Mouse (Mus musculus) midbrain, postnatal 0 days (tissue): ENCODE results near the gene Zswim9. TPM values are rescaled to one million over a fixed set of nuclear protein-coding genes. Genes with fewer than 3 reads are reported as not detected.
"Not testable (repeated sequence)": the region's sequence is repeated elsewhere in the genome, so short reads cannot be mapped to it uniquely, and the experiment has no call there.

Experiments
- ATAC-seq: fragments of 200-750 bp; cut with Nextera tagmentation; 2 replicates; pipeline ENCODE4 v1.8.0; 2017; ENCODE audit warnings: moderate number of reproducible peaks, mild to moderate bottlenecking, moderate TSS enrichment, moderate library complexity; ENCODE audit not compliant: low FRiP score
- DNase-seq: peaks from one replicate; pipeline ENCODE4 v3.0.0-alpha.2; 2015; ENCODE audit warnings: low spot score
- H3K27ac ChIP-seq: fragments of 300-500 bp; sonication (generic); 2 replicates; pipeline ENCODE4 v1.5.1; 2014; ENCODE audit warnings: low read depth, mild to moderate bottlenecking, low read length, mixed read lengths
- H3K27me3 ChIP-seq: fragments of 300-500 bp; sonication (generic); 2 replicates; pipeline ENCODE4 v1.6.1; 2014; ENCODE audit warnings: low read length, control low read depth, mixed read lengths; ENCODE audit not compliant: insufficient read depth
- H3K36me3 ChIP-seq: fragments of 300-500 bp; sonication (generic); 2 replicates; pipeline ENCODE4 v1.6.1; 2014; ENCODE audit warnings: low read length, control low read depth, mixed read lengths; ENCODE audit not compliant: insufficient read depth
- H3K4me1 ChIP-seq: fragments of 300-500 bp; sonication (generic); 2 replicates; pipeline ENCODE4 v1.6.1; 2014; ENCODE audit warnings: mild to moderate bottlenecking, control low read depth, antibody characterized with exemption, low read length, mixed read lengths; ENCODE audit not compliant: insufficient read depth
- H3K4me2 ChIP-seq: fragments of 300-500 bp; sonication (generic); 2 replicates; pipeline ENCODE4 v1.6.1; 2014; ENCODE audit warnings: low read depth, mild to moderate bottlenecking, low read length, mixed read lengths; ENCODE audit not compliant: poor library complexity, severe bottlenecking
- H3K4me3 ChIP-seq: fragments of 300-500 bp; sonication (generic); 2 replicates; pipeline ENCODE4 v1.5.1; 2014; ENCODE audit warnings: low read depth, mild to moderate bottlenecking, low read length, moderate library complexity
- H3K9ac ChIP-seq: fragments of 300-500 bp; sonication (generic); replicated peaks from 2 replicates; pipeline ENCODE4 v1.6.1; 2014; ENCODE audit warnings: mild to moderate bottlenecking, low read length, moderate library complexity, mixed read lengths; ENCODE audit not compliant: poor library complexity, severe bottlenecking
- H3K9me3 ChIP-seq: fragments of 300-500 bp; sonication (generic); 2 replicates; pipeline ENCODE4 v1.6.1; 2016; ENCODE audit warnings: low read length, control low read depth
- CTCF ChIP-seq: IDR thresholded peaks from 2 replicates; pipeline ENCODE4 v1.5.1; 2016; ENCODE audit warnings: antibody characterized with exemption, mild to moderate bottlenecking
- WGBS: fragments of 180-500 bp; shearing (Covaris S2); extraction: QIAGEN DNeasy Blood & Tissue Kit; methylation state at CpG from one replicate; pipeline ENCODE4 v1.1.7; 2014; 5-methylcytosine and 5-hydroxymethylcytosine counted together
- polyA plus RNA-seq: library from polyadenylated mRNA; unstranded; fragments of >200 nt; fragmentation: Nextera tagmentation; extraction: Ambion mirVana; gene quantifications from 2 replicates; pipeline ENCODE4 v1.2.1, GENCODE M21; 2015
- total RNA-seq: library from RNA; depleted of rRNA; stranded (reverse); fragments of >200 nt; gene quantifications from 2 replicates; pipeline ENCODE4 v1.2.3, GENCODE M21; 2014

The Zswim9 gene
- total and polyA plus RNA-seq, 2 experiments from 2014 or later, result 8.1 to 10.9 TPM

- no peaks in the 10 kb centered on the region for H3K9me3 ChIP-seq
- DNase-seq, result no peak
- no peak overlapping the region for H3K4me2 ChIP-seq
- H3K4me3 ChIP-seq, result no peak overlapping the region
- H3K4me1 ChIP-seq, result no peaks in the 10 kb centered on the region
- H3K27ac ChIP-seq, result no peak overlapping the region
- H3K36me3 ChIP-seq, result peaks cover 61% of the 10 kb centered on the region
- 96% methylated on average over 7 of the region's 7 CpGs for WGBS
- no peak for ATAC-seq
- H3K9ac ChIP-seq, result no peak overlapping the region
- H3K27me3 ChIP-seq, result no peaks in the 10 kb centered on the region
- no peak for TF ChIP-seq CTCF
These were observed 16.7 kb upstream of the Zswim9 start for GRCm38 (mm10) chr7:13295256-13295655.

GRCm38 (mm10) chr7:13293878-13294855, 15.6 kb upstream of the Zswim9 start:
- 86% methylated on average over 11 of the region's 11 CpGs for WGBS
- Histone ChIP-seq H3K4me2 (no peak overlapping the region), H3K36me3 (peaks cover 54% of the 10 kb centered on the region), H3K9me3 (no peaks in the 10 kb centered on the region), H3K4me3 (no peak overlapping the region), H3K9ac (no peak overlapping the region), H3K27ac (no peak overlapping the region), H3K4me1 (no peaks in the 10 kb centered on the region), H3K27me3 (no peaks in the 10 kb centered on the region)
- no peak for ATAC-seq
- TF ChIP-seq CTCF, result no peak
- DNase-seq, result no peak

GRCm38 (mm10) chr7:13291370-13291769, 12.8 kb upstream of the Zswim9 start:
- ATAC-seq (no peak), DNase-seq (no peak)
- TF ChIP-seq CTCF, result no peak
- Histone ChIP-seq H3K4me1 (no peaks in the 10 kb centered on the region), H3K9me3 (no peaks in the 10 kb centered on the region), H3K4me2 (no peak overlapping the region), H3K27ac (no peak overlapping the region), H3K4me3 (no peak overlapping the region), H3K27me3 (no peaks in the 10 kb centered on the region), H3K36me3 (peaks cover 59% of the 10 kb centered on the region), H3K9ac (no peak overlapping the region)
- WGBS, result 98% methylated on average over 2 of the region's 2 CpGs

- TF ChIP-seq CTCF, result no peak
- Histone ChIP-seq H3K36me3 (peaks cover 53% of the 10 kb centered on the region), H3K4me1 (no peaks in the 10 kb centered on the region), H3K27ac (no peak overlapping the region), H3K4me2 (no peak overlapping the region), H3K9me3 (no peaks in the 10 kb centered on the region), H3K4me3 (no peak overlapping the region), H3K27me3 (no peaks in the 10 kb centered on the region), H3K9ac (no peak overlapping the region)
- DNase-seq (no peak), ATAC-seq (no peak)
- 92% methylated on average over 1 of the region's 1 CpGs for WGBS
These were observed 11.6 kb upstream of the Zswim9 start for GRCm38 (mm10) chr7:13290041-13290675.

- Histone ChIP-seq H3K27me3 (no peaks in the 10 kb centered on the region), H3K9ac (no peak overlapping the region), H3K4me2 (no peak overlapping the region), H3K4me1 (no peaks in the 10 kb centered on the region), H3K27ac (no peak overlapping the region), H3K36me3 (peaks cover 50% of the 10 kb centered on the region), H3K9me3 (no peaks in the 10 kb centered on the region), H3K4me3 (no peak overlapping the region)
- TF ChIP-seq CTCF, result peak; percentile 80
- WGBS, result 49% methylated on average over 5 of the region's 5 CpGs
- ATAC-seq (peak; percentile 73; the same call in 1 of the 2 replicates), DNase-seq (peak; percentile 51)
These were observed 10.1 kb upstream of the Zswim9 start for GRCm38 (mm10) chr7:13288621-13289020.

- Histone ChIP-seq H3K36me3 (peaks cover 13% of the 10 kb centered on the region; the same call in 1 of the 2 replicates), H3K4me3 (peak overlapping the region; percentile 62), H3K4me2 (peak overlapping the region; percentile 66; the same call in 1 of the 2 replicates)
- not testable (repeated sequence) for H3K4me1 ChIP-seq, H3K9ac ChIP-seq, DNase-seq, H3K27me3 ChIP-seq, H3K27ac ChIP-seq, H3K9me3 ChIP-seq
- WGBS, result under 1% methylated on average over 12 of the region's 29 CpGs
- peak; percentile 70 for ATAC-seq
These were observed 436 bp upstream of the Zswim9 start for GRCm38 (mm10) chr7:13278957-13279356.
